26 mouse cellular contexts compared by ENCODE assay signal in genomic region chr11:70068245-70068644, GRCm38 (mm10). TPM values are rescaled to one million over a fixed set of nuclear protein-coding genes. Genes with fewer than 3 reads are reported as not detected.
DNase-seq lines count a peak whose midpoint lies in the region; ATAC-seq and TF ChIP-seq lines count a peak whose summit lies in the region.
"Had no signal": no experiment of that assay in that cellular context is flagged by ENCODE, and none has a peak within 500 bp of the region (broad histone marks: within the 10 kb centered on the region; RNA-seq: fewer than 3 reads in every experiment).

No protein-coding gene starts in this region.

- 31% methylated on average over 3 of the region's 3 CpGs for WGBS in hindbrain, embryonic 15.5 days
- WGBS in hindbrain, postnatal 0 days: 35% methylated on average over 3 of the region's 3 CpGs
- 25% methylated on average over 3 of the region's 3 CpGs for WGBS in midbrain, embryonic 13.5 days
- 34% methylated on average over 3 of the region's 3 CpGs for WGBS in midbrain, embryonic 11.5 days

- no peaks in the 10 kb centered on the region for H3K9me3 ChIP-seq in hindbrain, embryonic 15.5 days
- H3K9me3 ChIP-seq in hindbrain, postnatal 0 days (ENCODE audit: low read length): no peaks in the 10 kb centered on the region
- H3K9me3 ChIP-seq in midbrain, embryonic 13.5 days: no peaks in the 10 kb centered on the region
- H3K9me3 ChIP-seq in midbrain, embryonic 11.5 days (ENCODE audit: control insufficient read depth, low read length): no peaks in the 10 kb centered on the region
- H3K9me3 ChIP-seq: embryonic facial prominence, embryonic 15.5 days; hindbrain, embryonic 10.5 days had no signal

- TF ChIP-seq CTCF in hindbrain, postnatal 0 days (IDR thresholded peaks at IDR 0.05; ENCODE audit: low read depth): no peak
- no peak for TF ChIP-seq CTCF in brain, embryonic 14.5 days (IDR thresholded peaks at IDR 0.05; ENCODE audit: borderline replicate concordance, extremely low read depth, insufficient read depth, insufficient read length)

- H3K4me2 ChIP-seq in hindbrain, embryonic 15.5 days: no peak overlapping the region
- no peak overlapping the region for H3K4me2 ChIP-seq in hindbrain, postnatal 0 days (ENCODE audit: low read depth, low read length)
- H3K4me2 ChIP-seq in midbrain, embryonic 13.5 days (replicated peaks): no peak overlapping the region
- no peak overlapping the region for H3K4me2 ChIP-seq in midbrain, embryonic 11.5 days
- H3K4me2 ChIP-seq: embryonic facial prominence, embryonic 15.5 days; heart, embryonic 12.5 days had no signal

- H3K36me3 ChIP-seq in hindbrain, embryonic 15.5 days: no peaks in the 10 kb centered on the region
- H3K36me3 ChIP-seq in hindbrain, postnatal 0 days (ENCODE audit: insufficient read depth, low read length): no peaks in the 10 kb centered on the region
- no peaks in the 10 kb centered on the region for H3K36me3 ChIP-seq in midbrain, embryonic 13.5 days
- no peaks in the 10 kb centered on the region for H3K36me3 ChIP-seq in midbrain, embryonic 11.5 days (ENCODE audit: control insufficient read depth, insufficient read depth, low read length)
- H3K36me3 ChIP-seq: embryonic facial prominence, embryonic 15.5 days; forebrain, embryonic 10.5 days; G1E; heart, embryonic 12.5 days; hindbrain, embryonic 10.5 days had no signal

- no peak overlapping the region for H3K4me3 ChIP-seq in hindbrain, embryonic 15.5 days
- H3K4me3 ChIP-seq in hindbrain, postnatal 0 days (ENCODE audit: low read length): no peak overlapping the region
- H3K4me3 ChIP-seq in midbrain, embryonic 13.5 days (replicated peaks): no peak overlapping the region
- no peak overlapping the region for H3K4me3 ChIP-seq in midbrain, embryonic 11.5 days (ENCODE audit: low read depth, low read length)
- H3K4me3 ChIP-seq: embryonic facial prominence, embryonic 15.5 days; erythroblast, embryonic 14.5 days; forebrain, embryonic 10.5 days; gastrocnemius, adult 2 months; heart, embryonic 12.5 days; hindbrain, embryonic 10.5 days had no signal

- no peak overlapping the region for H3K9ac ChIP-seq in hindbrain, embryonic 15.5 days
- H3K9ac ChIP-seq in hindbrain, postnatal 0 days (replicated peaks; ENCODE audit: low read length): no peak overlapping the region
- H3K9ac ChIP-seq in midbrain, embryonic 13.5 days (replicated peaks): no peak overlapping the region
- H3K9ac ChIP-seq in midbrain, embryonic 11.5 days (ENCODE audit: low read length): no peak overlapping the region
- H3K9ac ChIP-seq: embryonic facial prominence, embryonic 15.5 days; heart, embryonic 12.5 days had no signal

- H3K27ac ChIP-seq in hindbrain, embryonic 15.5 days (replicated peaks): peak overlapping the region; percentile 31; the same call in 1 of the 2 replicates
- H3K27ac ChIP-seq in hindbrain, postnatal 0 days: no peak overlapping the region
- peak overlapping the region; percentile 36; the same call in 1 of the 2 replicates for H3K27ac ChIP-seq in midbrain, embryonic 13.5 days
- no peak overlapping the region for H3K27ac ChIP-seq in midbrain, embryonic 11.5 days (ENCODE audit: low read depth, low read length)
- H3K27ac ChIP-seq: embryonic facial prominence, embryonic 15.5 days; gastrocnemius, adult 2 months; hindbrain, embryonic 10.5 days had no signal

- H3K4me1 ChIP-seq in hindbrain, embryonic 15.5 days (replicated peaks): no peaks in the 10 kb centered on the region
- H3K4me1 ChIP-seq in hindbrain, postnatal 0 days (ENCODE audit: insufficient read depth, low read length): no peaks in the 10 kb centered on the region
- H3K4me1 ChIP-seq in midbrain, embryonic 13.5 days (replicated peaks): 0 out of 2 replicates have a peak, but pooled peaks cover 13% of the 10 kb centered on the region
- no peaks in the 10 kb centered on the region for H3K4me1 ChIP-seq in midbrain, embryonic 11.5 days (ENCODE audit: control insufficient read depth, insufficient read depth, low read length)
- H3K4me1 ChIP-seq: embryonic facial prominence, embryonic 15.5 days had no signal

- no peak for TF ChIP-seq POLR2A in brain, embryonic 14.5 days (IDR thresholded peaks at IDR 0.05; ENCODE audit: borderline replicate concordance, extremely low read depth, insufficient read depth, insufficient read length, poor library complexity, severe bottlenecking)

- DNase-seq in hindbrain, postnatal 0 days (ENCODE audit: low spot score): no peak
- DNase-seq in midbrain, embryonic 11.5 days (ENCODE audit: low spot score, missing footprints): no peak
- peak; percentile 32 for DNase-seq in ES-CJ7 (ENCODE audit: low read depth, low spot score)
- DNase-seq in brain, embryonic 14.5 days (ENCODE audit: low read depth): peak; percentile 66
- DNase-seq: adrenal gland, adult 8-10 months; adrenal gland, postnatal 36 days; cerebellum, adult 11 months; cerebellum, adult 8-10 months; cerebellum, postnatal 14 days; embryo, embryonic 11 days; gastrocnemius, adult 2 months; gastrocnemius, postnatal 25 days had no signal

- ATAC-seq in hindbrain, embryonic 15.5 days (ENCODE audit: low FRiP score, low read depth): no peak
- ATAC-seq in hindbrain, postnatal 0 days: no peak
- ATAC-seq in midbrain, embryonic 13.5 days: peak; percentile 65; the same call in 1 of the 2 replicates
- no peak for ATAC-seq in midbrain, embryonic 11.5 days (ENCODE audit: low FRiP score)

- H3K27me3 ChIP-seq in hindbrain, embryonic 15.5 days: no peaks in the 10 kb centered on the region
- H3K27me3 ChIP-seq in hindbrain, postnatal 0 days (ENCODE audit: insufficient read depth, low read length): no peaks in the 10 kb centered on the region
- no peaks in the 10 kb centered on the region for H3K27me3 ChIP-seq in midbrain, embryonic 13.5 days
- H3K27me3 ChIP-seq in midbrain, embryonic 11.5 days (ENCODE audit: control insufficient read depth, insufficient read depth, low read length): no peaks in the 10 kb centered on the region
- H3K27me3 ChIP-seq: embryonic facial prominence, embryonic 15.5 days; heart, embryonic 12.5 days had no signal

RNA-seq across cellular contexts. Expression of gene Asgr1, which starts 14.4 kb away (rescaled TPM):
- polyA plus RNA-seq in hindbrain, embryonic 15.5 days (2015; fragmentation: Nextera tagmentation; extraction: Ambion mirVana): 2.8 and 4.7 TPM in 2 replicates
- total RNA-seq in hindbrain, postnatal 0 days (2014; rRNA removed): 2.3 and 2.8 TPM in 2 replicates
- polyA plus RNA-seq in hindbrain, postnatal 0 days (2015; fragmentation: Nextera tagmentation; extraction: Ambion mirVana): 3.7 TPM in 2 replicates
- polyA plus RNA-seq in midbrain, embryonic 13.5 days (2015; fragmentation: Nextera tagmentation; extraction: Ambion mirVana): 0.97 and 1.1 TPM in 2 replicates
- polyA plus RNA-seq in midbrain, embryonic 11.5 days (2014; fragmentation: Nextera tagmentation; extraction: Ambion mirVana): 0.23 and 0.51 TPM in 2 replicates
- polyA plus RNA-seq in brain, embryonic 14.5 days (2012; rRNA removed): 1.2 and 1.8 TPM in 2 replicates
- total RNA-seq: common myeloid progenitor, adult 5-6 weeks; G1E; gastrocnemius, adult 2 months; gastrocnemius, postnatal 25 days; granulocyte monocyte progenitor cell, adult 5-6 weeks; heart, adult 8-10 months; heart, postnatal 25 days had no signal
- polyA plus RNA-seq: erythroblast, embryonic 14.5 days; G1E; heart, embryonic 16.5 days had no signal

RNA-seq across cellular contexts. Expression of gene Asgr2, which starts 24.2 kb away (rescaled TPM):
- polyA plus RNA-seq in hindbrain, embryonic 15.5 days (2015; fragmentation: Nextera tagmentation; extraction: Ambion mirVana): not detected in 2 replicates
- not detected in 2 replicates for total RNA-seq in hindbrain, postnatal 0 days (2014; rRNA removed)
- polyA plus RNA-seq in hindbrain, postnatal 0 days (2015; fragmentation: Nextera tagmentation; extraction: Ambion mirVana): not detected in 2 replicates
- not detected in 2 replicates for polyA plus RNA-seq in midbrain, embryonic 13.5 days (2015; fragmentation: Nextera tagmentation; extraction: Ambion mirVana)
- polyA plus RNA-seq in midbrain, embryonic 11.5 days (2014; fragmentation: Nextera tagmentation; extraction: Ambion mirVana): not detected in 2 replicates
- 0.09 TPM in 1 of 2 replicates, not detected in the other for polyA plus RNA-seq in brain, embryonic 14.5 days (2012; rRNA removed)
- total RNA-seq: common myeloid progenitor, adult 5-6 weeks; G1E; gastrocnemius, postnatal 25 days; granulocyte monocyte progenitor cell, adult 5-6 weeks; heart, postnatal 25 days had no signal
- polyA plus RNA-seq: embryonic facial prominence, embryonic 11.5 days; erythroblast, embryonic 14.5 days; forebrain, embryonic 10.5 days; G1E; heart, embryonic 12.5 days; hindbrain, embryonic 10.5 days had no signal

RNA-seq across cellular contexts. Expression of gene Dlg4, which starts 51.5 kb away (rescaled TPM):
- polyA plus RNA-seq in hindbrain, embryonic 15.5 days (2015; fragmentation: Nextera tagmentation; extraction: Ambion mirVana): 23.8 and 24.1 TPM in 2 replicates
- 209 and 225 TPM in 2 replicates for total RNA-seq in hindbrain, postnatal 0 days (2014; rRNA removed)
- 18.8 and 22.4 TPM in 2 replicates for polyA plus RNA-seq in hindbrain, postnatal 0 days (2015; fragmentation: Nextera tagmentation; extraction: Ambion mirVana)
- polyA plus RNA-seq in midbrain, embryonic 13.5 days (2015; fragmentation: Nextera tagmentation; extraction: Ambion mirVana): 34.9 and 37.2 TPM in 2 replicates
- 11.2 and 15.2 TPM in 2 replicates for polyA plus RNA-seq in midbrain, embryonic 11.5 days (2014; fragmentation: Nextera tagmentation; extraction: Ambion mirVana)
- polyA plus RNA-seq in brain, embryonic 14.5 days (2012; rRNA removed): 231 and 306 TPM in 2 replicates

RNA-seq across cellular contexts. Expression of gene Acadvl, which starts 53.0 kb away (rescaled TPM):
- polyA plus RNA-seq in hindbrain, embryonic 15.5 days (2015; fragmentation: Nextera tagmentation; extraction: Ambion mirVana): 58.0 and 62.2 TPM in 2 replicates
- 44.4 and 47.2 TPM in 2 replicates for total RNA-seq in hindbrain, postnatal 0 days (2014; rRNA removed)
- polyA plus RNA-seq in hindbrain, postnatal 0 days (2015; fragmentation: Nextera tagmentation; extraction: Ambion mirVana): 65.2 and 75.2 TPM in 2 replicates
- polyA plus RNA-seq in midbrain, embryonic 13.5 days (2015; fragmentation: Nextera tagmentation; extraction: Ambion mirVana): 48.4 and 51.7 TPM in 2 replicates
- 46.5 and 47.8 TPM in 2 replicates for polyA plus RNA-seq in midbrain, embryonic 11.5 days (2014; fragmentation: Nextera tagmentation; extraction: Ambion mirVana)
- 36.0 and 43.9 TPM in 2 replicates for polyA plus RNA-seq in brain, embryonic 14.5 days (2012; rRNA removed)

Comparison
In these comparisons a context has a peak if more than half of its experiments do, and no peak if none do; other contexts are left out.
1. H3K27ac ChIP-seq: peak in hindbrain, embryonic 15.5 days (single experiment) and midbrain, embryonic 13.5 days (single experiment); none in hindbrain, postnatal 0 days (single experiment) and midbrain, embryonic 11.5 days (single experiment).
2. DNase-seq: peak in ES-CJ7 (single experiment) and brain, embryonic 14.5 days (single experiment); none in hindbrain, postnatal 0 days (single experiment) and midbrain, embryonic 11.5 days (single experiment).